Mouse (Mus musculus): Measurements from ENCODE around the gene Tyrobp. TPM values are rescaled to one million over a fixed set of nuclear protein-coding genes. Genes with fewer than 3 reads are reported as not detected.

The Tyrobp gene
- polyA plus RNA-seq, 1 experiment from 2014 or later: 15.7 TPM

- H3K27ac ChIP-seq (replicated peaks): no peak overlapping the region
- WGBS: 75% methylated on average over 3 of the region's 3 CpGs
- no peaks in the 10 kb centered on the region for H3K36me3 ChIP-seq
- H3K9me3 ChIP-seq (replicated peaks): no peaks in the 10 kb centered on the region
- no peaks in the 10 kb centered on the region for H3K4me1 ChIP-seq
- DNase-seq (ENCODE audit: low spot score): no peak
- no peaks in the 10 kb centered on the region for H3K27me3 ChIP-seq (ENCODE audit: low read depth, poor library complexity, severe bottlenecking)
- no peak overlapping the region for H3K4me3 ChIP-seq
Measured at GRCm38 (mm10) chr7:30411023-30411422, 2.5 kb upstream of the Tyrobp start.

DNA sequence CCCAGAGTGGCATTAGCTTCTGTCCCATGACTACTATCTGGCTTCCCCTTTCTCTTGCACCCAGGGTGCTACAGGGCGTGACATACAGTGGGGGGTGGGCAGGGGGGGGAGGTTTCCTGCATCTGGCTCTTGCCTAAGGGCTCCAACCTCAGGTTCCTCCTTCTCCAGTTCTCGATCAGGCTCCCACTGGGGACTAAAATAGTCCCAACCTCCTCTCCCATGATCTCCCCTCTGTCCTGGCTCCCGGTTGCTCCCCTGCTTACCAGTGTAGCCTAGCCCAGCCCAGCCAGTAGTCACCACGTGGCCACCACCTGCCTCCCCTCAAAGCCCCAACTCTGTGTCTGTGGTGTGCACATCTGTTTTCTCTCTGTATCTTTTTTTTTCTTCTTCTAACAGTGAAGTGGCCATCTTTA is 819 bp upstream of the Tyrobp start:
- Histone ChIP-seq H3K36me3 (no peaks in the 10 kb centered on the region), H3K4me1 (no peaks in the 10 kb centered on the region), H3K4me3 (no peak overlapping the region), H3K9me3 (replicated peaks) (no peaks in the 10 kb centered on the region), H3K27me3 (ENCODE audit: low read depth, poor library complexity, severe bottlenecking) (no peaks in the 10 kb centered on the region), H3K27ac (replicated peaks) (no peak overlapping the region)
- 59% methylated on average over 4 of the region's 4 CpGs for WGBS
- DNase-seq (ENCODE audit: low spot score): no peak

DNA sequence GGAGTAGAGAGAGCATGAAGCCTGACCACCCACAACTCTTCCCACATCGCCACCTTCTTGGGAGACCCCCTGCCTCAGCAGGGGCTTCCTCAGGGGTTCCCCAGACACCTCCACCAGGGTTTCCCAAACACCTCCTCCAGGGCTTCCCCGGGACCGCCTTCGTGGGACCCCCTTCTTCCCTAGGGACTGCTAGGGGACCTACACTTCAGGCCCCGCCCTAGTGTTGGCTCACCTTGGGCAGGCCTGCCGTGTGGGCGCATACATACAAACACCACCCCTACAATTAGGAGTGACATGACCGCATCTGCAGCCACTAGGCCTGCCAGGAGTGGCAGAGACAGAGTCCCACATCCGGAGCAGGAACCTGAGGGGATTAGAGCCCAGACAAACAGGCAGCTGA is 4.3 kb downstream of the Tyrobp start:
- 81% methylated on average over 9 of the region's 9 CpGs for WGBS
- DNase-seq (ENCODE audit: low spot score): no peak
- Histone ChIP-seq H3K9me3 (replicated peaks) (peaks cover 4% of the 10 kb centered on the region), H3K36me3 (no peaks in the 10 kb centered on the region), H3K27me3 (ENCODE audit: low read depth, poor library complexity, severe bottlenecking) (peaks cover 28% of the 10 kb centered on the region), H3K4me3 (no peak overlapping the region), H3K27ac (replicated peaks) (no peak overlapping the region), H3K4me1 (peaks cover 18% of the 10 kb centered on the region)

DNA sequence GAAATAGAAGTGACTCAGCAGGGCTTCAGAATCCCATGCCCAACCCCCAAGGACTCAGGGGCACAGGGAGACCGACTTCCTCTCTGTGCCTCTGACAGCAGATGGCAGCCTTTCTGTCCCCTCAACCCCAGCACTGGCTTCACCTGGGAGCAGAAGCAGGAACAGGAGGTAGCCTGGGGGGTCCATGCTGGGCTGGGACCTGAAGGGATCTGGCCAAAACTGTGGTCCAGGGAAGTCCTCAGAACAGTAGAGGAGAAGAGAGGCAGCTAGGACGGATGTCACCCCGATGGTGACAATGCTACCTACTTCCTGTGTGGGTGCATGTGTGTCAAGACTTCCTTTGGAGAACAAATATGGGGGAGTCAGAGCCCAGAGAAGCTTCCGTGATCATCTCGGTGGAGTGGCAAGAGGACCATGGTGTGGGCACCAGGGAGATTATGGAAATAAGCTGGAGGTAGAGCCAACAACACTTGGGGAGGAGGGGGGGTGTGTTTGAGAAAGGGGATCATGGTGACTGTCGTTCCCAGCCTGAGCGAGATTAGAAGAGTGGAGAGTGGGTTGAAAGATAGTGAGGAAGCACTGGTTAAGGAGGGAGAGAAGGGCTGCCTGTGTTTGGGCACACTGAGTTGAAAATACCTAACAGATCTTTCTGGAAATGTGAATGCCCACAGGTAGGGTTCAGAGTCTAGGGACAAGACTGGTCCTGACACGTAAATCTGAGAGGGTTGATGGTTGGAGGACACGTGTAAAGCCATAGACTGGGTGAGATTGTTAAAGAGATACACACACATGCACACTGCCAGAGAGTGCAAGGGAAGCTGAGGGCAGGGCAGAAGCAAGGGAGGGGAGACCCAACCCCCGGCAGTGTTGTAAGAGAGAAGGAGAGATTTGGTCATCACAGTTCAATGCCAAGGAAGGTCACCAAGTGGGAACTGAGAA is 6.3 kb downstream of the Tyrobp start, which contains the start of gene Hcst:
Gene Hcst, minus strand, starts transcription at position 294 of the 939 bp plus-strand sequence.
- peaks cover 24% of the 10 kb centered on the region for H3K4me1 ChIP-seq
- H3K27ac ChIP-seq (replicated peaks): no peak within 1 kb of the TSS
- H3K9me3 ChIP-seq (replicated peaks): peaks cover 4% of the 10 kb centered on the region
- no peak for DNase-seq (ENCODE audit: low spot score)
- H3K27me3 ChIP-seq (ENCODE audit: low read depth, poor library complexity, severe bottlenecking): peaks cover 42% of the 10 kb centered on the region
- H3K36me3 ChIP-seq: no peaks in the 10 kb centered on the region
- WGBS: 75% methylated on average over 10 of the region's 10 CpGs
- no peak within 1 kb of the TSS for H3K4me3 ChIP-seq

GRCm38 (mm10) chr7:30420673-30421072 is 7.1 kb downstream of the Tyrobp start:
- 86% methylated on average over 3 of the region's 3 CpGs for WGBS
- H3K27ac ChIP-seq (replicated peaks): no peak overlapping the region
- H3K4me3 ChIP-seq: no peak overlapping the region
- no peak for DNase-seq (ENCODE audit: low spot score)
- H3K4me1 ChIP-seq: peaks cover 24% of the 10 kb centered on the region
- H3K27me3 ChIP-seq (ENCODE audit: low read depth, poor library complexity, severe bottlenecking): peaks cover 42% of the 10 kb centered on the region
- peaks cover 7% of the 10 kb centered on the region for H3K36me3 ChIP-seq
- H3K9me3 ChIP-seq (replicated peaks): peaks cover 4% of the 10 kb centered on the region

DNA sequence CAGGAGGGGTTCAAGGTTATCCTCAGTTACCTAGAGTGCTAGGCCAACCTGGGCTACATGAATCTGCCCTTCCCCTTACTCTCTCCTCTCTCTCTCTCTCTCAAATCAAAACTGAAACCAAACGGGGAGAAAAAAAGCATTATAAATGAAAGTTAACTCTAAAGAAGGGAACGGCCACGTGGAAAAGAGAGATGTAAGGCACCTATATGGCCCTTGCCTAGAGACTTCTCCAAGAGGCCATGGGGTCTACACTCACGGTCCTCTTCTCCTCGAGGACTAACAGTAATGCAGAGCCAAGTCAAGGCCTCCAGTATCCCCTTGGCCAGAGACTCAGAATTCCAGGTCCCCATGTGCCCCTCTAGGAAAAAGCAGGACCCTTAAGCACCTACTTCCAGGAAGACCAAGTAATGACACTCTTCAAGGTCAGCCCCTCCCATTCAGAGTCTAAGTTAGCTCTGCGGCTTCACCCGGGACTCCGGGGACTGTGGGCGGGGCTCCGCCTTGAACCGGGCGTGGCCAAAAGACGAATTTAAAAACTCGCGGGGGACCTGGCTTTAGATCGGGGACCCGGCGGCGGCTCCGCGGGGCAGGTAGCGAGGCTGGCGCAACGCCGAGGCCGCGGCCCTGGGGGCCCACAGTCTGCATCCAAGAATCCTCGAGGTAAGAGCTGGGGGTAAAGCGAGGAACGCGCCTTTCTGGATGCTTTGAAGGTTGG is 7.8 kb downstream of the Tyrobp start, which contains the start of gene Nfkbid:
Gene Nfkbid, plus strand, starts transcription at position 558 of the 715 bp plus-strand sequence.
- 10% methylated on average over 31 of the region's 31 CpGs for WGBS
- Histone ChIP-seq H3K4me1 (peaks cover 24% of the 10 kb centered on the region), H3K27ac (replicated peaks) (peak within 1 kb of the TSS; percentile 69), H3K9me3 (replicated peaks) (peaks cover 4% of the 10 kb centered on the region), H3K4me3 (peak within 1 kb of the TSS; percentile 63), H3K36me3 (peaks cover 12% of the 10 kb centered on the region), H3K27me3 (ENCODE audit: low read depth, poor library complexity, severe bottlenecking) (peaks cover 42% of the 10 kb centered on the region)
- peak; percentile 43 for DNase-seq (ENCODE audit: low spot score)

DNA sequence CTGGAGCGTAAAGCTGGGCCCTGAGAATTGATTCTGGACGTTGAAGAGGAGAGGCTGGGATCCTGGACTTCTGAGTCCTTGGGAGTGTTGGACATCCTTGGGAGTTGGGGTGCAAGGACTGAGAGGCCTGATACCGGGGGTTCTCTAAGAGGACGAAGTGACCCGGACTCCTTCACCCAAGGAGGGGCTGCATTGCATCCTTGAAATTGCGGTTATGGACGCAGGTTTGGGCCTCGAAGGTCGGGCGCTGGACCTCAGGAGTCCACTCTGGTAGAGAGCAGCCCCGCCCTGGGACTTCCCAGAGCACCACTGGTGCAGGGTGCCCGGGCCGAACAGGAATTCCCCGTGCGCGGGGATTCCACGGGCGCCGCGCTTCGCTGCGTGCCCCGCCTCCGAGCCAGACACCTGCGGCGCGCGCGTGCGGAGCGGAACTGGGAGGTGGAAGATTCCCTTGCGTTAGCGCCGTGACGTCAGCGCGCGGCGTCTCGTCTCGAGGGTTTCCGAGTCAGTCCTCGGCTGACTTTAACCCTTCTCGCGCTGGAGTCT is 8.4 kb downstream of the Tyrobp start:
- Histone ChIP-seq H3K36me3 (peaks cover 16% of the 10 kb centered on the region), H3K27me3 (ENCODE audit: low read depth, poor library complexity, severe bottlenecking) (peaks cover 42% of the 10 kb centered on the region), H3K4me3 (peak overlapping the region; percentile 63), H3K9me3 (replicated peaks) (peaks cover 4% of the 10 kb centered on the region), H3K4me1 (peaks cover 24% of the 10 kb centered on the region), H3K27ac (replicated peaks) (peak overlapping the region; percentile 69)
- WGBS: under 1% methylated on average over 45 of the region's 45 CpGs
- DNase-seq (ENCODE audit: low spot score): peak; percentile 87

DNA sequence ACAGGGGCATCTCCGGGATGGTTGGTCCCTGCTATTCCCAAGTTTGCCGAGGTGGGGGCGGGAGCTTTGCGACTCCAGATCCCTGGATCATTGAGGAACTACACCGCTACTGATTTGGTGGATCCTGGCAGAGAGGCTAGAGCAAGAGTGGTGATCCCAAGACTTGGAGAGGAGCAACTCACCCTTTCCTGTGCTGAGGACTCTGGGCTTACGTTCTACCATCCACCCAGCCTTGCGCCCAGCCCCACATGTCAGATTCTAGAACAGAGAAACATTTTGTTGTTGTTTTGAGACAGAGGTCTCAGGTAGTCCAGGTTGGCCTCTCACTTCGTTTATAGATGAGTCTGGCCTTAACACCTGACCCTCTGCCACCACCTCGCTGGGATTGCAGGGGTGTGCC is 9.0 kb downstream of the Tyrobp start:
- Histone ChIP-seq H3K36me3 (peaks cover 21% of the 10 kb centered on the region), H3K9me3 (replicated peaks) (peaks cover 4% of the 10 kb centered on the region), H3K4me3 (peak overlapping the region; percentile 63), H3K4me1 (peaks cover 24% of the 10 kb centered on the region), H3K27me3 (ENCODE audit: low read depth, poor library complexity, severe bottlenecking) (peaks cover 42% of the 10 kb centered on the region), H3K27ac (replicated peaks) (peak overlapping the region; percentile 69)
- WGBS: 13% methylated on average over 9 of the region's 9 CpGs
- DNase-seq (ENCODE audit: low spot score): no peak

DNA sequence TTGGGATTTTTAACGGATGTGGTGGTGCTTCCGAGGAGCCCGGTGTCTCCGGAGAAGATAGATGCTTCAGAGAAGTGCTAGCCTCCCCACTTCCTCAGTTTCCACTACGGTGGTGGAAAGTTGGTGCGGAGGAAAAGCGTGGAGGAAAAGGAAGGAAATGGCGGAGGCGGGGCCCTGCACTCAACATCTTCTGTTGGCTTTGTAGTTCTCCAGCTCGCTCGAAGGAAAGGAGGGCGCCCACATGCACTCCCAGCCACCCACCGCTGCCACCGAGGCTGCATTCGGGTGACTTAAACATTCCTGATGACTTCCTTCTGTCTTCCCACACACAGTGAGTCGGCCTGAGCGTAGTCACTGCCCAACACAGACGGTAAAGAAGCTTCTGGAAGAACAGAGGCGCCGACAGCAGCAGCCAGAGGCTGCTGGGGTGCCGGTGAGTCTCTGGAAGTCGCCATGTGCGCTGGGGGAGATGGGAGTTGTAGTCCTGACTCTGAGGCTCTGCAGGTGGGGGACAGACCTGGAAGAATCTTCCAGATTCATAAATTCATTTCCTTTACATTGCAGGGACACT is 9.6 kb downstream of the Tyrobp start:
- DNase-seq (ENCODE audit: low spot score): no peak
- Histone ChIP-seq H3K36me3 (peaks cover 21% of the 10 kb centered on the region), H3K27me3 (ENCODE audit: low read depth, poor library complexity, severe bottlenecking) (peaks cover 42% of the 10 kb centered on the region), H3K4me3 (peak overlapping the region; percentile 63), H3K4me1 (peaks cover 24% of the 10 kb centered on the region), H3K9me3 (replicated peaks) (peaks cover 4% of the 10 kb centered on the region), H3K27ac (replicated peaks) (peak overlapping the region; percentile 69; the same call in 1 of the 2 replicates)
- 55% methylated on average over 23 of the region's 23 CpGs for WGBS

GRCm38 (mm10) chr7:30429327-30429726 is 15.8 kb downstream of the Tyrobp start:
- peaks cover 21% of the 10 kb centered on the region for H3K36me3 ChIP-seq
- no peak overlapping the region for H3K27ac ChIP-seq (replicated peaks)
- no peaks in the 10 kb centered on the region for H3K9me3 ChIP-seq (replicated peaks)

DNA sequence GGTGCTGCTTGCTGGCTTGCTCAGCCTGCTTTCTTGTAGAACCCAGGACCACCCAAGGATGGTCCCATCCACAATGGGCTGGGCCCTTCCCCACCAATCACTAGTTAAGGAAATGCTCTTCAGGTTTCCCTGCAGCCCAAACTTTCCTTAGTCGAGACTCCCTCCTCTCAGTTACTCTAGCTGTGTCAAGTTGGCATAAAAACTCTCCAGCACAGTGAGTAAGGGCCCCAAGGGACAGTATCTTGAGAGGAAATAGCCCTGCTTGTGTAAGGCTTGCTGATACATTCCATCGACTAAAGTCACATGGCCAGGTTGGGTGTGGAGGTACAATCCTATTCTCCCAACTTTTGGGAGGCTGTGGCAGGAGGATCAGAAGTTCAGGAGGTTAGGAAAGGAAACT is 16.6 kb downstream of the Tyrobp start:
- no peak overlapping the region for H3K27ac ChIP-seq (replicated peaks)
- peaks cover 24% of the 10 kb centered on the region for H3K36me3 ChIP-seq
- WGBS: 67% methylated on average over 2 of the region's 2 CpGs
- no peaks in the 10 kb centered on the region for H3K9me3 ChIP-seq (replicated peaks)
- peaks cover 2% of the 10 kb centered on the region for H3K27me3 ChIP-seq (ENCODE audit: low read depth, poor library complexity, severe bottlenecking)
- no peak overlapping the region for H3K4me3 ChIP-seq
- H3K4me1 ChIP-seq: no peaks in the 10 kb centered on the region
- no peak for DNase-seq (ENCODE audit: low spot score)

More at GRCm38 (mm10) chr7:30429327-30429726, 15.8 kb downstream of the Tyrobp start:
- H3K4me1 ChIP-seq: no peaks in the 10 kb centered on the region
- H3K27me3 ChIP-seq (ENCODE audit: low read depth, poor library complexity, severe bottlenecking): 0 out of 2 replicates have a peak, but pooled peaks cover under 1% of the 10 kb centered on the region
- no peak for DNase-seq (ENCODE audit: low spot score)
- H3K4me3 ChIP-seq: no peak overlapping the region

DNA sequence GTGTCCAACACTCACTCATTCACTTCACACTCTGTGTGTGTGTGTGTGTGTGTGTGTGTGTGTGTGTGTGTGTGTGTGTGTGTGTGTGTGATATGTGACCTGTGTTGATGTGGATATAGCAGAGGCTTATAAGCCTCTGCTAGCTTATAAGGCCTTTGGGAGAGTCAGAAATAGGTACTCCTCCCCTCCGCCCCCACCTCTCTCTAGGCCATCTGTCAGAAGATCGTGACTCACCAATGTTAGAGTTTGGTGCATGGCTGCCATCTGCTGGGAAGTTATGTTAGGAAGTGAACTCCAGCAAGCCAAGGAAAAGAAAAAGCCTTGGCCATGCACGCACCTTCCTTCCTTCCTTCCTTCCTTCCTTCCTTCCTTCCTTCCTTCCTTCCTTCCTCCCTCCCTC is 18.2 kb downstream of the Tyrobp start:
- Histone ChIP-seq H3K9me3 (replicated peaks) (no peaks in the 10 kb centered on the region), H3K4me1 (no peaks in the 10 kb centered on the region), H3K36me3 (peaks cover 28% of the 10 kb centered on the region), H3K4me3 (no peak overlapping the region), H3K27me3 (ENCODE audit: low read depth, poor library complexity, severe bottlenecking) (peaks cover 18% of the 10 kb centered on the region), H3K27ac (replicated peaks) (no peak overlapping the region)
- peak; percentile 45 for DNase-seq (ENCODE audit: low spot score)
- 16% methylated on average over 3 of the region's 3 CpGs for WGBS

Measured in midbrain, embryonic 10.5 days (tissue).